Mouse (Mus musculus): ENCODE measurements at regions not wholly inside any gene's neighbourhood (a gene's known extent, or its start where the extent isn't known, plus 50 kb on each side); places are given as distances from the start of the nearest gene placed in this dataset.
A peak's percentile ranks its signal among the peaks of the same experiment; 100 is the strongest.

DNA sequence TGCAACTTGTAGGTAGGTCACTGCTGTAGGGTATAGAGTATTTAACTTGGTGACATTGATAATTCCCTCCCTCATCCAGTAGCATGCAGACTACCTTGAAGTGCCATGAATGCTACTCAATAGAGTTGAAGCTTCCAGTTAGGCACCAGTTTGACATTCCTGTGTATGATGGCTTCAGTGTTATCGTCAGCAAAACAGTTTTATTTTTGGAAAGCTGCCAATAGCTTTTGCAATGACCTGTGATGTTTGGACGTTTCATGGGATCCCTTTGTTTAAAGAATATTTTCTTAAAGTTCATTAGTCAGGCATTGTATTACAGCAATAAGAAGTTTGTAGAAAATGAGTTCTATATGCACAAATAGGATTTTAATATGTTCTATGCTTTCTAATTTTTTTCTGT lies 547.6 kb downstream of the Flrt2 start:
- Histone ChIP-seq H3K27ac (replicated peaks) (no peak overlapping the region), H3K9me3 (no peaks in the 10 kb centered on the region), H3K4me1 (no peaks in the 10 kb centered on the region), H3K4me3 (no peak overlapping the region), H3K36me3 (replicated peaks) (no peaks in the 10 kb centered on the region), H3K27me3 (replicated peaks; ENCODE audit: low read depth, poor library complexity, severe bottlenecking) (no peaks in the 10 kb centered on the region)
- 81% methylated on average over 2 of the region's 2 CpGs for WGBS
- DNase-seq (ENCODE audit: low spot score) = no peak

DNA sequence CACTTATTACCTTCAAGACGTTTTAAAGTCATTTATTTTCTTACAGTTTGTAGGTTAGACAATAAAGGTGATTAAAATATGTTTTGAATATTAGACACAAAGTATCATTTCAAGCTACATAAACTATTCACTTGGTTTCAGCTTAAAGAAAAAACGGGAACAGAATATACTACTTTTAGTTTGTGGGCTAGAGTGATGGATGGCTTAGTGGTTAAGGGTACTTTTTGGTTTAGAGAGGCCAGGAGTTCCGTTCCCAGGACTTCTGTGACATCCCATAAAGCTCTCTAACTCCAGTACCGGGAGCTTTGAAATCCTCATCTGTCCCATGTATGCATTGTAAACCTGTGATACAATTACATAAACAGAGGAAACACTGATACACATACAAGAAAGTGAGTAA lies 570.0 kb downstream of the Flrt2 start:
- WGBS = 77% methylated on average over 4 of the region's 4 CpGs
- H3K27ac ChIP-seq (replicated peaks) = no peak overlapping the region
- H3K27me3 ChIP-seq (replicated peaks; ENCODE audit: low read depth, poor library complexity, severe bottlenecking) = no peaks in the 10 kb centered on the region
- no peak for DNase-seq (ENCODE audit: low spot score)
- H3K36me3 ChIP-seq (replicated peaks) = no peaks in the 10 kb centered on the region
- no peaks in the 10 kb centered on the region for H3K9me3 ChIP-seq
- H3K4me3 ChIP-seq = no peak overlapping the region
- no peaks in the 10 kb centered on the region for H3K4me1 ChIP-seq

GRCm38 (mm10) chr12:96275894-96276293 lies 583.9 kb downstream of the Flrt2 start:
- no peaks in the 10 kb centered on the region for H3K9me3 ChIP-seq
- no peaks in the 10 kb centered on the region for H3K4me1 ChIP-seq
- H3K4me3 ChIP-seq = no peak overlapping the region
- DNase-seq (ENCODE audit: low spot score) = no peak
- no peaks in the 10 kb centered on the region for H3K36me3 ChIP-seq (replicated peaks)
- no peak overlapping the region for H3K27ac ChIP-seq (replicated peaks)
- H3K27me3 ChIP-seq (replicated peaks; ENCODE audit: low read depth, poor library complexity, severe bottlenecking) = no peaks in the 10 kb centered on the region

DNA sequence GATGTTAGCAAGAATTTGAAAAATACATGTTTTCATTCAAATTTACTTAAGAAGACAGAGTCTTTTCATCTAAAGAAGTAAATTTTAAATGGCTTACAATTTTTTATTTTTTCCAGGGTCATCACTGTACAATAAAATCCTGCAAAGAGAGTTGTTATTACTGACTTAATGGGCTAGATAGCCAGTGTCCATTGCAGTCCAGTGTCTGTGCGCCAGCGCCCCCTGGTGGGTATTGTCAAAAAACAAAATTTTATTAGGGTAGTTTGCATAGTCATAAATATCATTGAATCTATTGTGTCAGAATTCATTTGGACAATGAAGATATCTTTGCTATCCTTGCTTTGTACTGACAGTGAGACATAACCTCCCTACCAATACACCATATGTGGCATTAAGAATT lies 619.1 kb downstream of the Flrt2 start:
- no peaks in the 10 kb centered on the region for H3K9me3 ChIP-seq
- no peak overlapping the region for H3K4me3 ChIP-seq
- no peaks in the 10 kb centered on the region for H3K27me3 ChIP-seq (replicated peaks; ENCODE audit: low read depth, poor library complexity, severe bottlenecking)
- no peak overlapping the region for H3K27ac ChIP-seq (replicated peaks)
- WGBS = 3% methylated on average over 2 of the region's 2 CpGs
- H3K36me3 ChIP-seq (replicated peaks) = no peaks in the 10 kb centered on the region
- peak; percentile 65 for DNase-seq (ENCODE audit: low spot score)
- H3K4me1 ChIP-seq = no peaks in the 10 kb centered on the region

DNA sequence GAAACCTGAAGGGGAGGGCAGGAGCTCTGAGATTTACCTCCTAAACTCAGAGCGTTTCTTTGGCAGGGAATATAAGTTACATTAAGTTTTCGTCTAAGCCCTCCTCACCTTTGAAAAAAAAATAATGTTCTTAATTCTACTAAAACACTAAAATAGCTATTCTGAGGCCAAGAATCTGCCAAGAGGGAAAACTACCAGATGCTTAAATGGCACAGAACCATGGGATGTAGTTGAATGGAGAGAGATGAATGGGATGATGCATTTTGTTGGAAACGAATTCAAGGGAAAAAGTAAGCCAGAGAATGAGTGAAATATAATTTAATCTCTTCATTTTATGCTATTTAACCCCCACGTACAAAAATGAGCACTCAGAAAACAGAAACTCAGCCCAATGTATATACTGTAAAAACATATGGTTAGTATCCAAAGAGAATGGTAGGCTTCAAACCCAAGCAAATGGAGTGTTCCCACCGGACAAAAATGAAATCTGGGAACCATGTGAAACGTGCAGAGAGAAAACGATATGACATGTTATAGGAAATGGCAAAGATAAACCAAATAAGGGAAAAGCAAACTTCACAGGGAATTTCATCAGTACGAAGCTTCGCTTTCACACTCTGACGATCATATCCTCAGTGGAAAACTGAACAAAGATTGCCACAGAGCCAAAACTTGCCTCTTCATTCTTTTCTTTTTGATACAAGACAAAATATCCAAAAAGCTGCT lies 631.2 kb downstream of the Flrt2 start:
- no peaks in the 10 kb centered on the region for H3K4me1 ChIP-seq
- no peak overlapping the region for H3K4me3 ChIP-seq
- no peaks in the 10 kb centered on the region for H3K36me3 ChIP-seq (replicated peaks)
- no peak for DNase-seq (ENCODE audit: low spot score)
- H3K27me3 ChIP-seq (replicated peaks; ENCODE audit: low read depth, poor library complexity, severe bottlenecking) = no peaks in the 10 kb centered on the region
- no peaks in the 10 kb centered on the region for H3K9me3 ChIP-seq
- H3K27ac ChIP-seq (replicated peaks) = no peak overlapping the region
- WGBS = 90% methylated on average over 10 of the region's 10 CpGs

DNA sequence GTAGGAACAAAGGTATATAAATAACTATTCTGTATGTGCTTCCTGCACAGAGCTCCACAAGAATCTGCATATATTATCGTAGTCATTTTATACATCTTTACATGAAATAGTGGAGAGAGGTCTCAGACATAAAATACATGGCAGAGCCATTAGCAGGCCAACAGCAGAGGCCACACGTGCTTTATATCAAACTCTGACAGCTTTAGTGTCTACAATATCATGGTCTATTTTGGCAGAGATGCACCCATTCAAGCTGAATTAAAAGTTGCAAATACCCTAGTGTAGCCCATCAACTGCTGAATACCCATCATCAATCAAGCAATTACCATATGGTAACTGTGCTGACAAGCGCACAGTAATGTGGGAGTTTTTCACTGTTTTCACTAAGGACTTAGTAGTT lies 659.1 kb downstream of the Flrt2 start:
- H3K36me3 ChIP-seq (replicated peaks) = no peaks in the 10 kb centered on the region
- H3K27ac ChIP-seq (replicated peaks) = no peak overlapping the region
- H3K27me3 ChIP-seq (replicated peaks; ENCODE audit: low read depth, poor library complexity, severe bottlenecking) = no peaks in the 10 kb centered on the region
- WGBS = 91% methylated on average over 3 of the region's 3 CpGs
- H3K4me1 ChIP-seq = no peaks in the 10 kb centered on the region
- H3K9me3 ChIP-seq = no peaks in the 10 kb centered on the region
- DNase-seq (ENCODE audit: low spot score) = no peak
- no peak overlapping the region for H3K4me3 ChIP-seq

- Histone ChIP-seq H3K36me3 (replicated peaks) (no peaks in the 10 kb centered on the region), H3K4me1 (no peaks in the 10 kb centered on the region), H3K9me3 (no peaks in the 10 kb centered on the region), H3K27me3 (replicated peaks; ENCODE audit: low read depth, poor library complexity, severe bottlenecking) (no peaks in the 10 kb centered on the region), H3K4me3 (no peak overlapping the region), H3K27ac (replicated peaks) (no peak overlapping the region)
- 79% methylated on average over 3 of the region's 3 CpGs for WGBS
- no peak for DNase-seq (ENCODE audit: low spot score)
Observed at GRCm38 (mm10) chr12:96378924-96379323, 686.9 kb downstream of the Flrt2 start.

- no peak overlapping the region for H3K4me3 ChIP-seq
- H3K36me3 ChIP-seq (replicated peaks) = no peaks in the 10 kb centered on the region
- WGBS = 73% methylated on average over 3 of the region's 3 CpGs
- no peak overlapping the region for H3K27ac ChIP-seq (replicated peaks)
- no peaks in the 10 kb centered on the region for H3K4me1 ChIP-seq
- no peaks in the 10 kb centered on the region for H3K27me3 ChIP-seq (replicated peaks; ENCODE audit: low read depth, poor library complexity, severe bottlenecking)
- no peaks in the 10 kb centered on the region for H3K9me3 ChIP-seq
- DNase-seq (ENCODE audit: low spot score) = no peak
Observed at GRCm38 (mm10) chr12:96419104-96419503, 727.1 kb downstream of the Flrt2 start.

GRCm38 (mm10) chr12:96419567-96419966 lies 727.5 kb downstream of the Flrt2 start:
- no peak overlapping the region for H3K27ac ChIP-seq (replicated peaks)
- no peaks in the 10 kb centered on the region for H3K36me3 ChIP-seq (replicated peaks)
- no peak overlapping the region for H3K4me3 ChIP-seq
- no peaks in the 10 kb centered on the region for H3K9me3 ChIP-seq
- no peaks in the 10 kb centered on the region for H3K4me1 ChIP-seq
- no peaks in the 10 kb centered on the region for H3K27me3 ChIP-seq (replicated peaks; ENCODE audit: low read depth, poor library complexity, severe bottlenecking)
- no peak for DNase-seq (ENCODE audit: low spot score)

DNA sequence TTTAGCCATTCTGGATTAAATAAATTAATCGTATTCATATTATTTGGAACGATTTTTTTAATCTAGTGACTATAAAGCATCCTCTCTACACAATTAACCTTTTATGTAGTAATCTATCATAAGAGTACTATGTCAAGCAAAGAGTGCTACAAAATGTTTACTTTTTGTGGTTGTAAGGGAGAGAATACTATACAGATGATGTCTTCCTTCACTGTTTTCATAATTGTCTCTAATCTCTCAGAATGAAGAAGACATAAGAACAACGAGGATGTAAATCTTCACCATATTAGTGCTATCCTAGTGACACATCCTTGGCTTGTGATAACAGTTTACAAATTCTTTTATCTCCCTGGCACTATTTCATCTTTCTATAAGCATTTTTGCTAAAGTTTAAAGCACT lies 735.6 kb downstream of the Flrt2 start:
- no peaks in the 10 kb centered on the region for H3K27me3 ChIP-seq (replicated peaks; ENCODE audit: low read depth, poor library complexity, severe bottlenecking)
- H3K9me3 ChIP-seq = no peaks in the 10 kb centered on the region
- H3K36me3 ChIP-seq (replicated peaks) = no peaks in the 10 kb centered on the region
- no peaks in the 10 kb centered on the region for H3K4me1 ChIP-seq
- WGBS = 83% methylated on average over 3 of the region's 3 CpGs
- no peak overlapping the region for H3K4me3 ChIP-seq
- DNase-seq (ENCODE audit: low spot score) = no peak
- no peak overlapping the region for H3K27ac ChIP-seq (replicated peaks)

- no peak for DNase-seq (ENCODE audit: low spot score)
- no peak overlapping the region for H3K4me3 ChIP-seq
- no peaks in the 10 kb centered on the region for H3K9me3 ChIP-seq
- H3K36me3 ChIP-seq (replicated peaks) = no peaks in the 10 kb centered on the region
- H3K27ac ChIP-seq (replicated peaks) = no peak overlapping the region
- no peaks in the 10 kb centered on the region for H3K4me1 ChIP-seq
- no peaks in the 10 kb centered on the region for H3K27me3 ChIP-seq (replicated peaks; ENCODE audit: low read depth, poor library complexity, severe bottlenecking)
- WGBS = 91% methylated on average over 3 of the region's 3 CpGs
Observed at GRCm38 (mm10) chr12:96442546-96442945, 750.5 kb downstream of the Flrt2 start.

GRCm38 (mm10) chr12:96453374-96453773 lies 761.3 kb downstream of the Flrt2 start:
- Histone ChIP-seq H3K9me3 (no peaks in the 10 kb centered on the region), H3K27me3 (replicated peaks; ENCODE audit: low read depth, poor library complexity, severe bottlenecking) (no peaks in the 10 kb centered on the region), H3K27ac (replicated peaks) (no peak overlapping the region), H3K4me3 (no peak overlapping the region), H3K4me1 (peaks cover 5% of the 10 kb centered on the region; the same call in 1 of the 2 replicates), H3K36me3 (replicated peaks) (no peaks in the 10 kb centered on the region)
- whole genome bisulfite sequencing = 10% methylated on average over 3 of the region's 3 CpGs
- peak; percentile 22 for DNase-seq (ENCODE audit: low spot score)

DNA sequence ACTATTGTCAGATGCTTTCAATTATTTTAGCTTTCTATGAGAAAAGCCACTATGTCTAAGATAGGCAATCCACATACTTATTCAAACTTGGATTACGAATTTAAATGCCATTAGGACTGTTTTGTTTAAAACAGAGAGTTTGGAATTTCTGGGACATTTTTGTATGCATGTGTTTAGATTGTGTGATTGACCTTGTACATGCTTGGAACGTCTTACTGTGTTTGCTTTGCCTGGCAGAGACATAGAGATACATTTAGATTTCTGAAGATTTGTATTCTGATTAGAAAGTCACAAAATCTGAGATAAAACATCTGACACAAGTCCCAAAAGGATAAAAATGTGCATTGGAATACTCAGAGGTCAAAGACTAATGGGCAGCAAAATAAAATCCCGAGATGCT lies 784.3 kb downstream of the Flrt2 start:
- no peak overlapping the region for H3K27ac ChIP-seq (replicated peaks)

More for the DNA sequence above, 784.3 kb downstream of the Flrt2 start:
- DNase-seq (ENCODE audit: low spot score) = no peak
- no peaks in the 10 kb centered on the region for H3K36me3 ChIP-seq (replicated peaks)
- 66% methylated on average over 3 of the region's 3 CpGs for WGBS
- H3K4me1 ChIP-seq = no peaks in the 10 kb centered on the region
- H3K27me3 ChIP-seq (replicated peaks; ENCODE audit: low read depth, poor library complexity, severe bottlenecking) = no peaks in the 10 kb centered on the region
- H3K9me3 ChIP-seq = no peaks in the 10 kb centered on the region
- H3K4me3 ChIP-seq = no peak overlapping the region

All from embryonic facial prominence, embryonic 10.5 days (tissue).